Mouse (Mus musculus) activated CD4-positive, CD25-positive, alpha-beta regulatory T cell, adult 4 months (primary cell): ENCODE measurements around the gene Uox. TPM values are rescaled to one million over a fixed set of nuclear protein-coding genes. Genes with fewer than 3 reads are reported as not detected.

Experiments used
- ATAC-seq: one replicate; pipeline ENCODE4 v1.8.0; 2017
- polyA plus RNA-seq, 2 experiments: library from polyadenylated mRNA; unstranded; fragments of 100-300 nt; shearing (Covaris generic); gene quantifications; one replicate each; pipeline ENCODE4 v1.2.1; 2017

Uox gene
- polyA plus RNA-seq, 2 experiments from 2014 or later = not detected

DNA sequence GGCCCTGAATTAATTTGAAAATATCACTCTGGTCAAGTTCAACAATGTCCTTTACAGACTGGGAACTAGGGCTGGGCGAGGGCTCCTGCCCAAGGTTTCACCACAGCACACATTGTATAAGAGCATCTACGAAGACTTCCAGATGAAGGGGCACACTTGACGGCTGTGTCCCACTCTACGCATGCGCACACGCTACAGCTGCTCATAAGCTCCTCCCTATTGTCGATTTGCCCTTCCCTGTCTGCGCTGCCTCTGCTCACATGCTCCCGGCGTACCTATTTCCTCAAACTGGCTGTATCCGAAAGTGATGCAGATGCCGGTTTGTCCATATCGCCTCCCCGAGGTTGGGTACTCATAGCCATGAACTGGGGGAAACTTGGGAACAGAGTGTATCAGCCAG lies 16.4 kb downstream of the Uox start:
- no peak for ATAC-seq

DNA sequence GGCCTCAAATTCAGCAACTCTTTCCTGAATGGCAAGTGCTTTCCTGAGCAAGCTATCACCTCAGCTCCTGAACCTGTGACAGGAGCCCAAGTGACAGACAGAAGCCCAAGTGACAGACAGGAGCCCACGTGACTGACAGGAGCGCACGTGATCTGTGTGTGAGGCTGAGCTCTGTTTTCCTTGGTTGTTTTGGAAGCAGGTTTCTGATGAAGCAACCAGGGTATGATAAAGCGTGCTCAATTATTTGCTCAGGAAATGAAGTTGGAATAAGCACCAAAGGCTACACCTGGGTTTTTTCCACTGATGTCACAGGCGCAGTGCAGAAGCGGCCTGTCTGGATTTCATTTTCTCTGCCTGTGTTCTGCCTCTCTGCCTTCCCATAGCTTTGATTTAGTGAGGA lies 19.3 kb downstream of the Uox start:
- ATAC-seq = no peak

DNA sequence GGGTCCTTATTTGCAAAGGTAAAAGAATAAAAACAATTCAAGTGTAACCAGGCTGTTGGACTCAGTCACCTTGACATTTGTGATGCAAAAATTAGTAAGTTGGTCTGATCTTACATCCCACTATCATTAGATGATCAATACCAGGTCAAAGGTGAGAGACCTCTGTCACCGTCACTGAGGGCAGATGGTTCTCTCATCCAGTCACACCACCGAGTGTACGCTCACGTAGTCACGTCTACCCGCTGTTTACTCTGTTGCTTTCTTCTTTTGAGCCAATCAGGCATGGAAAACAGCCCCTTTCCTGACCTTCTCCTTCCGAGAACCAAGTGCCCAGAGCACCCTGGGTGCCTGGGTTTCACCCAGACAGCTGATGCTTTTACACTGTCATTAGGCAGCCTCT lies 20.9 kb downstream of the Uox start:
- no peak for ATAC-seq

GRCm38 (mm10) chr3:146591601-146592000 lies 21.4 kb downstream of the Uox start:
- ATAC-seq = no peak

DNA sequence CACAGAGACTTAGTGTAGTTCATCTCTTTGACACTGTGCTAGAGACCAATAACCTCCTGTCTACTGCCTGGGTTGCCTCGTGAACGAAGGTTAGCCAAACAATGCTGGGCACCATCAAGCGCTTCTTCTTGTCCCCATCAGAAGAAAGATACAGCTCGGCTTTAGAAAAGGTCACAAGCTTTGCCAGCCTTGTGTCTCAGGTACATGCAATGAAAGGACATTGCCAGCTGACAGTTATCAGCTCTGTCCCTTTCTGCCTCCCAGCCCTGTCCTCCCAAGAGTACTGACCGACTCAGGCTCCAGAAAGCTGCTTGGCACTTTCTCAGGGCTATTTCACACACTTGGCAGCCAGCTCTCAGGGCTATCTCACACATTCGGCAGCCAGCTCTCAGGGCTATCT lies 25.2 kb downstream of the Uox start:
- no peak for ATAC-seq

DNA sequence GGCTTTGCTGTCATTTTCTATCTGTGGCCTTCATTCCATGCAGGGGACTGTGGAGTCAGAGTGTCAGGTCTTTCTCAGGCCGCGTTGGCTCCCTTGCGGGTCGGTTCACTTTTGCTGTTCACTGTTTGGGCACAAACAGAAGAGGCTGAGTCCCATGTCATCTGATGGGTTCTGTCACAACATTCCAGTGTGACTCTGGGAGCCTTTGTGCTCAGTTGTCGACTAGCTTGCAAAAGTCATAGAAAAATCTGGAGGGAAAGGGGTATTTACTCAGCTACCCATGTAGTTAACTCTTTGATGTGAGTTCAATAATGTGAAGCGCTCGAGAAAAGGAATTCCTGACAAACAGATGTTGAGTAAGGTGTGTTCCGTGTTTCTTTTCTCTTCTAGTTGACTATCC lies 26.2 kb downstream of the Uox start:
- ATAC-seq = no peak

GRCm38 (mm10) chr3:146596864-146597263 lies 26.6 kb downstream of the Uox start:
- no peak for ATAC-seq

GRCm38 (mm10) chr3:146598411-146598810 lies 28.2 kb downstream of the Uox start:
- no peak for ATAC-seq

- ATAC-seq = no peak
Measured at GRCm38 (mm10) chr3:146599198-146599900, 29.1 kb downstream of the Uox start.

DNA sequence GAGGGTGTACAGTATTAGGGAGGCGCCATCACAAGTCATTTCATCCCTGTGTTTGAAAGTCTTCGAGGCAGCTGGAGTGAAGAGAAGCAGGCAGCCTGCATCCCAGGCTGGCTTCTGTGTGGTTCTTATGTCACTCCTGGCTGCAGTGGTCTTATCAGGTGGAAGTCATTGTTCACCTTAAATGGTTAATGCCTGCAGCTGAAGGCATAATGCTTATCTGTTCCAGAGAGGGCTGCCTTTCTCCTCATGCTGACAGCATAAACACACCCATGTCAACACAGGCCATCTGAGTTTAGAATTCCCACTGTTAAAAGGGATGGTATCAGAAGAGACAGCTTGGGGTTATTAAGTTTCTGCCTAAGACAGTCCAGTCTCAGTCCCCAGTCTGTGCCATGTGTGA lies 31.0 kb downstream of the Uox start:
- ATAC-seq = no peak

DNA sequence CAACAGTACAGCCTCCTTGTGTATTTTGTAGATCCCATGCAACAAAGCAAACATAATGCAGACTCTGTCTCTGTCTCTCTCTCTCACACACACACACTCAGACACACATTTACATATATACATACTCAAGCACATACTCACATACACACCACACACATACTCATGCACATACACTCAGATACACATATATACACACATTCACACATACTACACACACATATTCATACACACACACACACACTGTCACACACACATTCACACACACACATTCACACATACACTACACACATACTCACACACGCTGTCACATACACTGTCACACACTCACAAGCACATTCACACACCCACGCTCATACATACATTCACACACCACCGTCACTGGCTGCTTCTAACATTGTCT lies 32.3 kb downstream of the Uox start:
- ATAC-seq = no peak

DNA sequence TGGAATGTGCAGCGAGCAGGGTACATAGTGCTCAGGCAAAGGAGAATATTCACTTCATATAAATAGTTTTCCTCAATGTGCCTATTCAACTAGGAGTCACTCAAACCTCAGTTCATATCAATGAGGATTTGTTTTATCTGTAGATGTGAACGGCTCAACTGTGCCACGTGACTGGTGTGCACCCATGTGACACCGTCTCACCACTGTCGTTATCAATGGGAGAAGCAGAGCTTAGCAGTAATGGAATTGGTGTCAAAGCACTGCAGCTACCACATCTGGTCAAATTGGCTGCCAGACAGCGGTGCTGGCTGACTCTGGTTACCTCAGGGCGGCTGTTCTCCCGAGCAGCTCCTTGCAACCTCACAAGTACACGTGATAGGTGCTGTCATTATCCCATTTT lies 34.4 kb downstream of the Uox start:
- no peak for ATAC-seq

- no peak for ATAC-seq
Measured at GRCm38 (mm10) chr3:146607368-146607767, 37.1 kb downstream of the Uox start.

- ATAC-seq = no peak
Measured at GRCm38 (mm10) chr3:146610322-146610721, 40.1 kb downstream of the Uox start.

DNA sequence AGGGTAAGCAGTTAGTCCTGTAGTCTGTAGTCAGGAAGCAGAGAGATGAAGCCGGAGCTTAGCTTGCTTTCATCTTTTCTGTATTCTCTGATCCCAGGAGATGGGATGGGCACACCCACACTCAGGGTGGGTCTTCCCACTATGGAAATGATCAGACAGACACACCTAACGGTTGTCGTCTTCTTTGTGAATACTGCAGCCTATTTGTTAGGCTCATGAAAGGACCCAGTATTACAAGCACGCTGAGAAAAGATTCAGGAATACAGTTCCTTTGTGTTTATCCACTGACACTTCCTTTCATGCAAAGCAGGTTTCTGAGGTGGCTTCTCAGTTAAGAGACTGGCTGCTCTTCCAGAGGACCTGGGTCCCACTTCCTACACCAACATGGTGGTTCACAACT lies 41.0 kb downstream of the Uox start:
- ATAC-seq = no peak

- no peak for ATAC-seq
Measured at GRCm38 (mm10) chr3:146611821-146612220, 41.6 kb downstream of the Uox start.

DNA sequence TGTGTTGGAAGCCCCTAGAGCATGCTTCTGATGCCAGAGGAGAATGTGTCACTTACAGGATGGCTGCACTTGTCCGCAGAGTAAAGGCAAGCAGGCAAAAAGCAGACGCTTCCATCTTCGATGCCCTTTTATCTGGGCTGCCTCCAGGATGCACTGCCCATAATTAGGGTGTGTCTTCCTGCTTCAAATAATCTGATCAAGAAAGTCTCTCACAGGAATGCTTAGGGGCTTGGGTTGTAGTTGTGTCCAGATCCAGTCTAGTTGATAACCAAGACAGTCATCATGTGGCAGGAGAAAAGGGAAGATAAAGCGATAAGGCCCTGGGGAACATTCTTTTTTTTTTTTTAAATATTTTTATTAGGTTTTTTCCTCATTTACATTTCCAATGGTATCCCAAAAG lies 45.3 kb downstream of the Uox start, which contains the start of gene Dnase2b:
Dnase2b (minus strand) TSS at position 101 of the 400 bp plus-strand sequence.
- no peak for ATAC-seq

DNA sequence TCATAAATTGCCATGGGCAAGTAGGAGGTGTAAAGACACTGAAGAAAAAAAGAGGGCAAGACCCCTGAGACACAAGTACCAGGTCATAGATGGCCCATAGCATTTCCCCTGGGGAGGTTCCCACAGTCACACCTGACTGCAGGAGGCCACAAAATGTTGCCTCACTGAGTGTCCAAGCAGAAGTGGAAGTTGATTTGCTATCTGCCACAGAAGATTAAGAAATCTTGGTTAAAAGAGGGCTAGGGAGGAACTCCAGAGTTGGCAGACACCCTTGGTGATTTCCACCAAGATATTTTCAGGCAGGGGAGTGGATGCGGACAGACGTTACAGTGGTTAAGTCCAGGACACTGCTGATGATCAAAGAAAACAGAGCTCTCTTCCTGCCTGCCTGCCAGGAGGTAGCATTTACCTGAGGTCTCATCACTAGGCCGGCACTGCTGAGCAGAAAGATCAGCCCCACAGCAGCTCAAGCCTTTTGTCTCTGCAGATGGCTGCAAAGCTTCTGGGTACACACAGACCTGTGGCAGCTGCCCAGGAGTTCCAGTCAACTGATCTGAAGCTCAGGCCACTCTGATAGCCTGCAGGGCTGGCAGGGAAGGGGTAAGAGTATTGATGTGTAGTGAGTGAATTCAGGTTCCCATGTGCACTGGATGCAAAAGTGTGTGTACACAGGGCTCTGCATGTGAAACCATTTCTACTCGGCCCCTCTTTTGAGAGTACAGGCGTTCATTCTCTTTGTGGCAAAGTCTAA lies 46.5 kb downstream of the Uox start:
- no peak for ATAC-seq

GRCm38 (mm10) chr3:146617946-146618345 lies 47.7 kb downstream of the Uox start:
- no peak for ATAC-seq

DNA sequence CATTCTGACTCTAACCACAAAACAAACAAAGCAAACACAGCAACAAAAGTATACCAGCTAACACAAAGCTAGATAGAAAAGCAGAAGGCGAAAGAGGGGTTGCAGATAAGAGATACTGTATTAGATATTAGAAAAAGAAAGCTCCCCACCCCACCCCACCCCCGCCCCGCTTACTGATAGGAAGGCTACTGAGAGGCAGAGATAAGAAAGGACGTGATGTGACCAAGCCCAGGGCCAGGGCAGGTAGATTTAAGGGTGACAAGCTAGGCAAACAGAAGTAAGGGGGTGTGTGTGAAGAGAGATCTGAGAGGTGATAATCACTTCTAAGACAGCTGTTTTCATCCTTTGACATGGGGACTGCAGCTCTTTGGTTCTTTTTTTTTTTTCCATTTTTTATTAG lies 48.1 kb downstream of the Uox start:
- ATAC-seq = no peak

DNA sequence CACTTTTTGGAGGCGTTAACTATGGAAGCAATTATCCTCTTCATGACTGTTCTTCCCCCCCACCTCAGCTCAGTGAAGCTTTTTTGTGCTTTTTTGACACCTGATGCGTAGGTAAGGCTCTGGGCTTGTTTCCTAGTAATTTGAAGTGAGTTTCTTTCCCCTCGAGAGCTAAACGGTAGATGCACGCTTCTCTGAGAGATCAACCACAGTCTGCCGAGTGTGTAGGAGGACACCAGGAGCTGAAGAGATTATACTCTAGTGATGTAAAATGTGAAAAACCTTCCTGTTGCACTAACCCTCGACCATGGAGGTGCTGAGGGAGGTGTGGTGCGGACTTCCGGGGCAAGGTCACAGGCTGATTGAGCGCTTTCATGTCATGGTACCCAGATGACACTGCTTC lies 49.9 kb downstream of the Uox start:
- ATAC-seq = no peak

DNA sequence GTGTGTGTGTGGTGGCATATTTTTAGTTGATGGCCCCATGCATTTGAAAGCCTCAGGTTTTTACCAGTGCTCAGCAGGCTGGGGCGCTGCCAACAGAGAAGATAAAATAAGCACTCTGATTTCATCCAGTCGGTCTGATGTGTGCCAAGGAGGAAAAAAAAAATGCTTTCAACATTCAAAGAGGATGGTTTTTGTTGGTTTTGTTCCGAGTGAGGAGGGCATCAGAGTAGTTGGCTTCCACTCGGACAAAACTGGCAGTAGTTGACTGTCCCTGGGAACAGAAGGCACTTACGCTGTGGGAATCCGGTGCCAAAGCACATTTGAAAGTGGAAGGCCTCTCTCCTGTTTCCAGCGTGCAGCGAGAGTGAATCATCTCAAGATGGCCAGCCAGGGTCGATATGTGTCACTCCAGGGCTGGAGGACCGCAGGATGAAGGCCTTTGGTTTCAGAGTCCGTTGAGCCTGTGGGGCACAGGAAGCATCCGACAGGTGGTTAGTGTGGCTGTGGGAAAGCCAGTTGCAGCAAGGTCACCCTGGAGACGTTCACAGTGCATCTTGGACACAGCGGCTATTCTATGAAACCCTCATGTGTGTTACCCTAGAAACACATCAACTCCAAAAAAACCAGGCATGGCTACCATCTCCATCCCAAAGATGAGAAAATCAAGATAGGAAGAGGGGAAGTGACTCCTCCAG lies 50.5 kb downstream of the Uox start:
- no peak for ATAC-seq

GRCm38 (mm10) chr3:146621966-146622365 lies 51.7 kb downstream of the Uox start:
- ATAC-seq = no peak

- ATAC-seq = no peak
Measured at GRCm38 (mm10) chr3:146625766-146626165, 55.5 kb downstream of the Uox start.
